Mouse (Mus musculus): ENCODE measurements around the gene Cpne9.
A peak's percentile ranks its signal among the peaks of the same experiment; 100 is the strongest.

The Cpne9 gene

GRCm38 (mm10) chr6:113342297-113342696 is 60.2 kb downstream of the Cpne9 start:
- no peak for DNase-seq (ENCODE audit: low read depth, low spot score)

GRCm38 (mm10) chr6:113343177-113344092 is 61.3 kb downstream of the Cpne9 start, which contains the start of gene Camk1:
Gene Camk1 (minus strand): TSS chr6:113343984.
- DNase-seq (ENCODE audit: low read depth, low spot score), result peak; percentile 61

DNA sequence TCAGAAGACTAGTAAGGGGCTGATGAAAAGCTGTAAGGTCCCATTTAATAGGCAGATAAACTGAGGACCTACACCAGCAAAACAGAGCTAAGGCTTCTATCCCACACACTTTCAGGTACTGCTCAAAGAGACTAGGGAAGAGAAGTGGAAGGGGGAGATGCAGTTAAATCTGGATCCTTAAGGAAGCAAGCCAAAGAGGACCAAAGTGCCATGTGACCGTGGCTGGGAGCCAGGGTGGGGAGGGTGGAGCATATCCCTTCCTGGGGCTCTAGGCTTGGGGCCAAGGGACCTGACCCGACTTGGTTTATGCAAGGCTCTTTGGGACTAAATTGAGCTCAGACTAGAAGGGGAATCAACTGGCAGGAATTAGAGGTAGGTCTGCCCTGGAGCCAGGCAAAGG is 62.2 kb downstream of the Cpne9 start:
- no peak for DNase-seq (ENCODE audit: low read depth, low spot score)

DNA sequence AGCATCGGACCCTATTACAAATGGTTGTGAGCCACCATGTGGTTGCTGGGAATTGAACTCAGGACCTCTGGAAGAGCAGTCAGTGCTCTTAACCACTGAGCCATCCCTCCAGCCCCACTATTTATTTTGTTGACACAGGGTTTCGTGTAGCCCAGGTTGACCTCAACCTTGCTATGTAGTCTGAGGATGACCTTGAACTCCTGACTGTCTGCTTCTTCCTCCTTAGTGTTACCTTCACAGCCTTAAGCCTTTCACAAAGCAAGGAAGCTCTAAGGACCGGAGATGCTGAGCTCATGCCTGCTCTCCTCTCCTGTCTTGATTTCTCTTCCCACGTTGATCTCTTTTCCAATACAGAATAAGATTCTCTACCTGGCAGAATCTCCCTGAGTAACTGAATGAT is 64.8 kb downstream of the Cpne9 start:
- peak; percentile 56 for DNase-seq (ENCODE audit: low read depth, low spot score)

GRCm38 (mm10) chr6:113350538-113350937 is 68.4 kb downstream of the Cpne9 start:
- peak; percentile 91 for DNase-seq (ENCODE audit: low read depth, low spot score)

DNA sequence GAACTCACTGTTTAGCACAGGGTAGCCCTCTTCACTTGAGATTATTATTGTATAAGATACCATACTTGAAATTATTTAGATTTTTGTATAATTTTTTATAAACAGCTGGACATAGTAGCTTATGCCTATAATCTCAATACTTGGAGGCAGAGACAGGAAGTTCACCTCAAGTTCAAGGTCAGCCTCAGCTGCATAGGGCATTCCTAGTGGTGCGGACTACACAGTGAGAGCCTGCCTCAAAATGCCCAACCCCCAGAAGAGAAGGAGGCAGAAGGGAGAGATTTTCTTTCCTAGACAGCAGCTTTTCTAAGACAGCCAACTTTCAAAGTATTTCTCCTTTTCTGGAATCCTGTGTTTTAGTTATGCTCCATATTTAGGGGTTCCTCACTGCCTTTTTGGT is 69.1 kb downstream of the Cpne9 start:
- peak; percentile 88 for DNase-seq (ENCODE audit: low read depth, low spot score)

DNA sequence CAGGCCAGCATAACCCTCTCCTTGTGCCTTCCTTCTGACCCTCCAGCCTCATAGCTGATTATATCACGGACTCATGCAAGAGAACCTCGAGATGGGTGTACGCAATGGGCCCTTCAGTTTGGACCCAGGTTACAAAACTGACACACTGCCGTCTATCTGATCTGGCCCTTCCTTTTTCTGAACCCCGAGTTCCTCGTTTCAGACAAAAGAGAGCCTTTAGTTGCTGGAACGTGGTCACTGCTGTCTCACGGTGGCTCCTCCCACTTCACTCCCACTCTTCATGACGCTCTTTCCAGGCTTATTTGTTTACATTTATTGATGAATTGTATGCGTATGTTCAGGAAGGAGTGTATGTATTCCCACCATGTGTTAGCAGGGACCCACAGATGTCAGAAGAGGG is 69.5 kb downstream of the Cpne9 start:
- DNase-seq (ENCODE audit: low read depth, low spot score), result no peak

- no peak for DNase-seq (ENCODE audit: low read depth, low spot score)
Observed at GRCm38 (mm10) chr6:113352820-113353219, 70.7 kb downstream of the Cpne9 start.

- no peak for DNase-seq (ENCODE audit: low read depth, low spot score)
Observed at GRCm38 (mm10) chr6:113353696-113354095, 71.6 kb downstream of the Cpne9 start.

All from R1 (cell line).